Mouse (Mus musculus) heart, adult 10 weeks (tissue): ENCODE results near the gene Ptdss2. TPM values are rescaled to one million over a fixed set of nuclear protein-coding genes. Genes with fewer than 3 reads are reported as not detected.

Experiments used
- polyA plus RNA-seq: library from polyadenylated mRNA; stranded (reverse); fragments of 350-450 nt; fragmentation: Illumina TruSeq; extraction: RNeasy Lipid Tissue Mini Kit (QIAGEN cat#74804); gene quantifications from one replicate; pipeline ENCODE4 v1.2.3, GENCODE M21; 2014; ENCODE audit warnings: low read depth, low replicate concordance

The Ptdss2 gene
- 29.2 TPM for polyA plus RNA-seq

GRCm38 (mm10) chr7:141122245-141122644, at the start of gene Ptdss2:
Gene Ptdss2, plus strand, starts transcription at chr7:141122382.

GRCm38 (mm10) chr7:141077841-141078240, 44.3 kb upstream of the Ptdss2 start, which contains the start of gene Pkp3:
Gene Pkp3, plus strand, starts transcription at chr7:141078218.

GRCm38 (mm10) chr7:141099911-141100691, 22.1 kb upstream of the Ptdss2 start, which contains the start of gene Sigirr:
Gene Sigirr, minus strand, starts transcription at chr7:141100572.

GRCm38 (mm10) chr7:141117636-141118035, 4.5 kb upstream of the Ptdss2 start, which contains the start of gene Ano9:
Gene Ano9, minus strand, starts transcription at chr7:141117806.

GRCm38 (mm10) chr7:141172116-141173006, 50.2 kb downstream of the Ptdss2 start, which contains the start of gene Rnh1:
Gene Rnh1, minus strand, starts transcription at chr7:141172857.

GRCm38 (mm10) chr7:141193948-141194347, 71.8 kb downstream of the Ptdss2 start, which contains the start of the genes Hras and Lrrc56:
Gene Hras, minus strand, starts transcription at chr7:141194005.
Gene Lrrc56, plus strand, starts transcription at chr7:141194157.

Other genes starting within 250 kb of the Ptdss2 start
- 93.8 TPM for gene Psmd13, start 240.4 kb upstream of the Ptdss2 start, polyA plus RNA-seq
- gene Sirt3, start 240.1 kb upstream of the Ptdss2 start, polyA plus RNA-seq, result 77.7 TPM
- 3,602 TPM for gene Cox8b, start 221.9 kb upstream of the Ptdss2 start, polyA plus RNA-seq
- not detected for gene Nlrp6, start 201.5 kb upstream of the Ptdss2 start, polyA plus RNA-seq
- gene Pgghg, start 181.0 kb upstream of the Ptdss2 start, polyA plus RNA-seq, result 6.1 TPM
- gene Ifitm5, start 172.1 kb upstream of the Ptdss2 start, polyA plus RNA-seq, result 0.92 TPM
- gene Gm45717, start 166.4 kb upstream of the Ptdss2 start, polyA plus RNA-seq, result not detected
- 168 TPM for gene Ifitm2, start 166.4 kb upstream of the Ptdss2 start, polyA plus RNA-seq
- gene Ifitm1, start 155.2 kb upstream of the Ptdss2 start, polyA plus RNA-seq, result 10.8 TPM
- 220 TPM for gene Ifitm3, start 111.6 kb upstream of the Ptdss2 start, polyA plus RNA-seq
- 0.84 TPM for gene Ifitm6, start 104.5 kb upstream of the Ptdss2 start, polyA plus RNA-seq
- gene Gm17387, start 93.3 kb upstream of the Ptdss2 start, polyA plus RNA-seq, result not detected
- gene B4galnt4, start 61.3 kb upstream of the Ptdss2 start, polyA plus RNA-seq, result not detected
- gene Pkp3, start 44.2 kb upstream of the Ptdss2 start, polyA plus RNA-seq, result not detected
- 8.4 TPM for gene Sigirr, start 21.8 kb upstream of the Ptdss2 start, polyA plus RNA-seq
- not detected for gene Ano9, start 4.6 kb upstream of the Ptdss2 start, polyA plus RNA-seq
- 69.3 TPM for gene Rnh1, start 50.5 kb downstream of the Ptdss2 start, polyA plus RNA-seq
- 59.1 TPM for gene Hras, start 71.6 kb downstream of the Ptdss2 start, polyA plus RNA-seq
- 2.6 TPM for gene Lrrc56, start 71.8 kb downstream of the Ptdss2 start, polyA plus RNA-seq
- gene Lmntd2, start 91.7 kb downstream of the Ptdss2 start, polyA plus RNA-seq, result not detected
- 0.39 TPM for gene Rassf7, start 93.5 kb downstream of the Ptdss2 start, polyA plus RNA-seq
- gene Phrf1, start 106.4 kb downstream of the Ptdss2 start, polyA plus RNA-seq, result 22.9 TPM
- 10.7 TPM for gene Irf7, start 144.1 kb downstream of the Ptdss2 start, polyA plus RNA-seq
- gene Cdhr5, start 154.4 kb downstream of the Ptdss2 start, polyA plus RNA-seq, result not detected
- gene Sct, start 156.8 kb downstream of the Ptdss2 start, polyA plus RNA-seq, result not detected
- not detected for gene Drd4, start 169.6 kb downstream of the Ptdss2 start, polyA plus RNA-seq
- gene Deaf1, start 205.3 kb downstream of the Ptdss2 start, polyA plus RNA-seq, result 17.7 TPM
- gene Tmem80, start 205.4 kb downstream of the Ptdss2 start, polyA plus RNA-seq, result 27.8 TPM
- 4.6 TPM for gene Eps8l2, start 216.5 kb downstream of the Ptdss2 start, polyA plus RNA-seq